Mouse (Mus musculus): ENCODE results near the gene Spem2. TPM values are rescaled to one million over a fixed set of nuclear protein-coding genes. Genes with fewer than 3 reads are reported as not detected.

Spem2 gene
- polyA plus RNA-seq, 1 experiment from 2014 or later: not detected

DNA sequence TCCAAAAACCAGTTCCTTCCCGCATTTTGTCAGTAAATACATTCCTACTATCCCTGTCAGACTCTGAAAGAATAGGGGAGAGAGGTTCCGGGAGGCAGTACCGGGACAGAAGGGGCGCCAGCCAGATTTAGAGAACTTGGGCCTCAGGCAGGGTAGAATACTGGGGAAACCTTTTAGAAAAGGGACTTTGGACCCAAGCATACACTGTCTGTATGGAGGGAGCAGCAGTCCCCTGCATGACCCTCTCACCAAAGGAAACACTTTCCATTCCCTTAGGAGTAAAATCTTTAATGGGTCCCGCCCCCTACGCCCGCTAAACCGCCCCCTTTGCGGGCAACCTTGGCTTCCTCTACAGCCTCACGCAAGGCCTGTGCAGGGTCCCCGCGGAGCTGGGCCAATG, 14.9 kb downstream of the Spem2 start:
- DNase-seq (ENCODE audit: low spot score): no peak
- H3K4me1 ChIP-seq: peaks cover 73% of the 10 kb centered on the region
- WGBS: under 1% methylated on average over 12 of the region's 12 CpGs

DNA sequence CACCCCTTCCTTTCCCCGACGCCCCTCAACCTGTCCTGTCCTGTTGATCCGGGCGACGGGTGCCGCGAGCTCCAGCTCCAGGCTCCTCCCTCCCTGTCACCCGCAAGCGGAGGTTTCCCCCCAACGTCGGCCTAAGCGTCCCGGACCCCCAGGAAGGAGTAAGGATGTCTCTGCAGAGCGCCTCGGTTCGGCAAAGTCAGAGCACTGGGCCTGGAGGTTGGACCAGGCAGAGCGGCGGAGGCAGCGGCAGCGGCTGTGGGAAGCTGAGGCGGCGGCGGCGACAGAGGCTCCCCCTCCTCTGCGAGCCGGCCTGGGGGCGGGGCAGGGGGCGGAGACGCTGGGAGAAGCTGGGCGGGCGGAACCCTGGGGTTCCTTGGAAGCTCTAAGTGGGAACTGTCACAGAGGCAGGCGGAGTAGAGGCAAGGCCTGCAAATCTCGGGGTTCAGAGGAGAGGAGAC, 15.6 kb downstream of the Spem2 start:
- Histone ChIP-seq H3K27ac (replicated peaks) (peak overlapping the region; percentile 68), H3K9me3 (replicated peaks) (peaks cover 5% of the 10 kb centered on the region; the same call in 1 of the 2 replicates), H3K4me1 (peaks cover 77% of the 10 kb centered on the region), H3K36me3 (no peaks in the 10 kb centered on the region), H3K27me3 (ENCODE audit: low read depth, poor library complexity, severe bottlenecking) (peaks cover 99% of the 10 kb centered on the region), H3K4me3 (peak overlapping the region; percentile 66)
- peak; percentile 83 for DNase-seq (ENCODE audit: low spot score)
- under 1% methylated on average over 33 of the region's 33 CpGs for WGBS

More for the DNA sequence above, 14.9 kb downstream of the Spem2 start:
- H3K27me3 ChIP-seq (ENCODE audit: low read depth, poor library complexity, severe bottlenecking): peaks cover 92% of the 10 kb centered on the region
- H3K27ac ChIP-seq (replicated peaks): peak overlapping the region; percentile 58
- no peaks in the 10 kb centered on the region for H3K36me3 ChIP-seq
- H3K4me3 ChIP-seq: peak overlapping the region; percentile 66
- H3K9me3 ChIP-seq (replicated peaks): peaks cover 5% of the 10 kb centered on the region; the same call in 1 of the 2 replicates

DNA sequence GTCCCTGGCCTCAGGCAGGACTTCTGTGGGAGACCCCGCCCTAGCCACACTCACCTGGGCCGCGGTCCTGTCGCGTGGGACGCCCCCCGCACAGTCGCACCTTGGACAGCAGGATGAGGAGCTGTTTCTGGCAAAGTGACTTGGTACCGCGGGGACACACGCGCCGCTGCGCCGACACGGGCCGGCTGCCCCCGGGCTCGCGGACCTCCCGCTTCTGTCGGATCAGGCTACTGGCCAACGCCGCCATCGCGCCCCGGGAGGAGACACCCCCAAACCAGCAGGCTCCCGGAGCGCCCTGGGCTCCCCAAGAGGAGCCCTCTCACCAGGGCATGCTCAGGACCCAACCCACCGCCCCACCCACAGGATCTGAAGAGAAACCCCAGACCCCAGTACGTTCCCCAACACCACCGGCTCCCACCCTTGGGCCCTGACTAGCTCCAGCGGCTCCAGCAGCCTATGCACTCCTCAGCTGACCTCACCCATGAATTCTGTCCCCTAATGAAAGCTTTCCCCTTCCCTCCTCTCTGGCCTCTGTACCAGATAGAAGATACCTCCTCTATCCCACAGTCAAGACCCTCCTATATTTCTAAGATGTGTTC, 16.8 kb downstream of the Spem2 start, which contains the start of gene Fgf11:
TSS of gene Fgf11 (minus strand) at position 479 of the 599 bp plus-strand sequence.
- Histone ChIP-seq H3K27me3 (ENCODE audit: low read depth, poor library complexity, severe bottlenecking) (peaks cover 100% of the 10 kb centered on the region), H3K4me1 (peaks cover 77% of the 10 kb centered on the region), H3K4me3 (peak within 1 kb of the TSS; percentile 66), H3K9me3 (replicated peaks) (peaks cover 3% of the 10 kb centered on the region; the same call in 1 of the 2 replicates), H3K36me3 (no peaks in the 10 kb centered on the region), H3K27ac (replicated peaks) (peak within 1 kb of the TSS; percentile 95)
- WGBS: 2% methylated on average over 33 of the region's 33 CpGs
- DNase-seq (ENCODE audit: low spot score): peak; percentile 25

DNA sequence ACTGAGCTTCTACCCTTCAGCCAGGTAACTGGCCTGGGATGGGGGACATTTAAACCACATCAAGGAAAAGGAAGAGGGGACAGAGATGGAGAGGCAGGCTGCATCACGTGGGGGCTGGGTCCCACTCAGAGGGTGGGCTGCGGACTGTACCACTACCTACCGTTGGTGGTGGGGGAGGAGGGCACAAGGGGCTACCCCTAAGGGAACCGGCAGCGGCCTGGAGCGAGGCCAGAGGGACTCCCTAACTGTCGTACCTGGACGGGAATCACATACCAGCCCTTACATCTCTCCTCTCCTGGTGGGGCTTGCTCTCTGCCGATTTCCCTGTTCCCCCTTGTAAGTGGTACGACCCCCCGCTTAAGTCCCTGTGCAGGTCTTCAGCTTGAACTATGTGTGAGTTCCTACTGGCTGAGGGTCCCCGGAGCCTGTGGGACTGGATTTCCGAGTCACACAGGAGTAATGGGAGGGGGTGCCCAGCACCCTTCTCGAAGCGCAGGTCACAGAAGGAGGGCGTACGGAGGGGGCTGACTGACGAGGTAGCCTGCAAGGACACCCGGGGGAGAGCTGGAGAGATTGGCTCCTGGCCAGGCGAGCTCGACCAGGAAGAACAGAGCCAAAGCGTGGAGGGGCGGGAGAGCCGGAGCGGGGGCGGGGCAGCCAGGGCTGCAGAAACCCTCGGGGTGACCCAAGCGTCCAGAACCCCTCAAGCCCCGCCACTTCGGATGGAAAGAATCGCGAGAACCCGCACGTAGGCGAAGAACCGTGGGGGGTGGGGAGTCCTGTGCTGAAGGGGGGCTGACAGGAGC, 17.7 kb downstream of the Spem2 start:
- Histone ChIP-seq H3K9me3 (replicated peaks) (no peaks in the 10 kb centered on the region), H3K4me1 (peaks cover 82% of the 10 kb centered on the region), H3K27ac (replicated peaks) (peak overlapping the region; percentile 95), H3K27me3 (ENCODE audit: low read depth, poor library complexity, severe bottlenecking) (peaks cover 100% of the 10 kb centered on the region), H3K4me3 (peak overlapping the region; percentile 66), H3K36me3 (no peaks in the 10 kb centered on the region)
- peak; percentile 89 for DNase-seq (ENCODE audit: low spot score)
- 1% methylated on average over 36 of the region's 36 CpGs for WGBS

GRCm38 (mm10) chr11:69800138-69800391, 18.2 kb downstream of the Spem2 start:
- DNase-seq (ENCODE audit: low spot score): no peak
- H3K4me3 ChIP-seq: peak overlapping the region; percentile 66
- peak overlapping the region; percentile 95 for H3K27ac ChIP-seq (replicated peaks)
- H3K36me3 ChIP-seq: no peaks in the 10 kb centered on the region
- no peaks in the 10 kb centered on the region for H3K9me3 ChIP-seq (replicated peaks)
- peaks cover 82% of the 10 kb centered on the region for H3K4me1 ChIP-seq
- WGBS: under 1% methylated on average over 11 of the region's 11 CpGs
- peaks cover 96% of the 10 kb centered on the region for H3K27me3 ChIP-seq (ENCODE audit: low read depth, poor library complexity, severe bottlenecking)

GRCm38 (mm10) chr11:69799394-69800137, 18.7 kb downstream of the Spem2 start:
- WGBS: 27% methylated on average over 12 of the region's 12 CpGs
- peak overlapping the region; percentile 66 for H3K4me3 ChIP-seq
- peaks cover 79% of the 10 kb centered on the region for H3K4me1 ChIP-seq
- H3K27ac ChIP-seq (replicated peaks): peak overlapping the region; percentile 95
- DNase-seq (ENCODE audit: low spot score): peak; percentile 56
- no peaks in the 10 kb centered on the region for H3K9me3 ChIP-seq (replicated peaks)
- H3K36me3 ChIP-seq: no peaks in the 10 kb centered on the region
- H3K27me3 ChIP-seq (ENCODE audit: low read depth, poor library complexity, severe bottlenecking): peaks cover 92% of the 10 kb centered on the region

DNA sequence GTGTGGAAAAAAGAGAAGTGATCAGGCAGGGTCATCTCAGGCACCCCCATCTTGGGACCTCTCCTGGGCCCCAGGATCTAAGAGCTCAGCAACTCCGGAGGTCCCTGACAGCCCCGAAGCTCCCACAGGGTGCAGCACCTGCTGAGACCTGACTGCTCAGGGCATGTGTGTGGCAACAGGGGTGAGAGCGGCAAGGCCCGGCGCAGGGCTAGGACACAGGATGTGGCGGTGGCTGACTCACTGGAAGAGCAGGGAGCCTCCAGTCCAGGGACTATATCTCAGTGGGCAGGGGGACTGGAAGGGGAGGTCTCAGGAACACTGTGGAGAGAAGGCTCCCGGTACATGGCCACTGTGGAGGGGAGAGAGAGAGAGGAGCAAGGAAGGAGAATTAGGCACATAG, 20.3 kb downstream of the Spem2 start:
- H3K27me3 ChIP-seq (ENCODE audit: low read depth, poor library complexity, severe bottlenecking): peaks cover 92% of the 10 kb centered on the region
- H3K4me3 ChIP-seq: peak overlapping the region; percentile 12; the same call in 1 of the 2 replicates
- H3K27ac ChIP-seq (replicated peaks): 0 out of 2 replicates have a peak overlapping the region, but pooled peaks have one; percentile 14
- 77% methylated on average over 7 of the region's 7 CpGs for WGBS
- no peak for DNase-seq (ENCODE audit: low spot score)
- peaks cover 70% of the 10 kb centered on the region for H3K4me1 ChIP-seq
- H3K36me3 ChIP-seq: no peaks in the 10 kb centered on the region
- H3K9me3 ChIP-seq (replicated peaks): no peaks in the 10 kb centered on the region

- no peaks in the 10 kb centered on the region for H3K9me3 ChIP-seq (replicated peaks)
- WGBS: 4% methylated on average over 13 of the region's 13 CpGs
- peaks cover 80% of the 10 kb centered on the region for H3K27me3 ChIP-seq (ENCODE audit: low read depth, poor library complexity, severe bottlenecking)
- H3K36me3 ChIP-seq: no peaks in the 10 kb centered on the region
- peaks cover 51% of the 10 kb centered on the region for H3K4me1 ChIP-seq
- peak overlapping the region; percentile 80 for H3K27ac ChIP-seq (replicated peaks)
- peak overlapping the region; percentile 64 for H3K4me3 ChIP-seq
- DNase-seq (ENCODE audit: low spot score): no peak
Measured at GRCm38 (mm10) chr11:69795983-69796435, 22.3 kb downstream of the Spem2 start.

DNA sequence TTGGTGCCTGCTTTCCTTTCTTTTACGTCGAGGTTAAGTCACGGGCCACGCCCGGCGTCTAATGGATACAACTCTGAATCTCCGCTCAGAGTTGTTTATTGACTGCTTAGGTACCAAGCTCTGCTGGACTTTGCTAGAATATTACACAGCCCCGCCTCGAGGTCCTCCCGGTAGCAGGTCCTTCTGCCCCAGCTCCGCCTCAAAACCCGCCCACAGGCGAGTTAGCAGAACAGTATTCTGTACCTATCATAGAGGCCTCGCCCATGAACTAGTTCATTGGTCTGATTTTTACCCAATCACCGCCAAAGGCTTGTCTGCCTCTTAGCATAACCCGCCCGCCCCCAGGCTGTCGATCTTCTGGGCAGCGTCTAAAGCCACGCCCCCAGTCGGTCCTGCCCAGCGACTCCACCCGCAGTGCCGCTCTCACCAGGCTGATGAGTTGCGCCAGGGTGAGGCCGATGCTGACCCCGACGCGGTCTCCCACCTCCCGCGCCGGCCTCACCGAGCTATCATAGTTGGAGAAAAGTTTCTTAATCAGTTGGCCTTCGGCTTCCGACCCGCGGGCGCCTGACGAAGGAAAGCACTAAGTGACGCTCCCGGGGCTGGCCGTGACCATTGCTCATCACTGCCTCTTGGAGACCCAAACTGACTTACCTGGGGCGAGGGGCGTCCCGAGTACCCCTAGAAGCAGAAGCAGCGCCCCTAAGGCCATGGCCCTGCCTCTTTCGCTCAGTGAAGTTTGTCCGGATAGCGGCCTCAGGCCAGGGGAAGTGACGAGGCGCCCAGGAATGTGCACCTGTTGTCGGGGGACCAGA, 22.9 kb downstream of the Spem2 start, which contains the start of gene Chrnb1:
TSS of gene Chrnb1 (minus strand) at position 776 of the 815 bp plus-strand sequence.
- peaks cover 74% of the 10 kb centered on the region for H3K27me3 ChIP-seq (ENCODE audit: low read depth, poor library complexity, severe bottlenecking)
- H3K4me1 ChIP-seq: peaks cover 45% of the 10 kb centered on the region
- H3K4me3 ChIP-seq: peak within 1 kb of the TSS; percentile 64
- H3K9me3 ChIP-seq (replicated peaks): no peaks in the 10 kb centered on the region
- DNase-seq (ENCODE audit: low spot score): peak; percentile 90
- 2% methylated on average over 52 of the region's 52 CpGs for WGBS
- no peaks in the 10 kb centered on the region for H3K36me3 ChIP-seq
- peak within 1 kb of the TSS; percentile 80 for H3K27ac ChIP-seq (replicated peaks)

- Histone ChIP-seq H3K27ac (replicated peaks) (0 out of 2 replicates have a peak overlapping the region, but pooled peaks have one; percentile 9), H3K4me1 (peaks cover 25% of the 10 kb centered on the region), H3K9me3 (replicated peaks) (no peaks in the 10 kb centered on the region), H3K4me3 (no peak overlapping the region), H3K36me3 (no peaks in the 10 kb centered on the region), H3K27me3 (ENCODE audit: low read depth, poor library complexity, severe bottlenecking) (peaks cover 55% of the 10 kb centered on the region)
- DNase-seq (ENCODE audit: low spot score): no peak
- 66% methylated on average over 5 of the region's 5 CpGs for WGBS
Measured at GRCm38 (mm10) chr11:69793429-69793828, 24.8 kb downstream of the Spem2 start.

DNA sequence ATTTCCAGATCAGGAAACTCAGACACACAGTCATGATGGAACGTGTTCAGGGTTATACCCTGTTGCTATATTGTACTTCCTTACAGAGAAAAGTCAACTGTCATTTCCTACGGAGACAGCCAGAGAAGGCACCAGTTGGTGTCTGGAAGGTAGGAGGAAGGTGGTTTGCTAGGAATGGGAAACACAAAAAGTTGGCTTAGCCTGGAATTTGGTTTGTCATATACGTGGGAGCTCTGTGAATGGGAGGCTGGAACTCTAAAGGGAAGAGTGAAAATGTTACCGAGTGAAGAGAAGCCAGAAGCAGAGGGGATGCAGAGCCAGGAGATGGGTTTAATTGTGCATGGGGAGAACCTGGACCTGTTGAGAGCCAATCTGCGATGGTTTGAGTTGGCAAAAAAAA, 26.8 kb downstream of the Spem2 start:
- Histone ChIP-seq H3K9me3 (replicated peaks) (no peaks in the 10 kb centered on the region), H3K27me3 (ENCODE audit: low read depth, poor library complexity, severe bottlenecking) (peaks cover 35% of the 10 kb centered on the region), H3K27ac (replicated peaks) (no peak overlapping the region), H3K36me3 (no peaks in the 10 kb centered on the region), H3K4me1 (peaks cover 20% of the 10 kb centered on the region), H3K4me3 (no peak overlapping the region)
- 77% methylated on average over 5 of the region's 5 CpGs for WGBS
- DNase-seq (ENCODE audit: low spot score): no peak

- H3K27ac ChIP-seq (replicated peaks): no peak overlapping the region
- peaks cover 23% of the 10 kb centered on the region for H3K27me3 ChIP-seq (ENCODE audit: low read depth, poor library complexity, severe bottlenecking)
- H3K4me1 ChIP-seq: 0 out of 2 replicates have a peak, but pooled peaks cover 7% of the 10 kb centered on the region
- H3K4me3 ChIP-seq: no peak overlapping the region
- H3K9me3 ChIP-seq (replicated peaks): no peaks in the 10 kb centered on the region
- 75% methylated on average over 5 of the region's 5 CpGs for WGBS
- H3K36me3 ChIP-seq: no peaks in the 10 kb centered on the region
- no peak for DNase-seq (ENCODE audit: low spot score)
Measured at GRCm38 (mm10) chr11:69789431-69789830, 28.8 kb downstream of the Spem2 start.

Data from midbrain, embryonic 10.5 days (tissue).